Mouse (Mus musculus) liver, embryonic 11.5 days (tissue): Measurements from ENCODE around the gene Mrpl18. TPM values are rescaled to one million over a fixed set of nuclear protein-coding genes. Genes with fewer than 3 reads are reported as not detected.

Experiments used
- ATAC-seq: fragments of 200-750 bp; cut with Nextera tagmentation; replicated peaks from 2 replicates; pipeline ENCODE4 v1.8.0; 2017; ENCODE audit warnings: moderate number of reproducible peaks, mild to moderate bottlenecking, moderate TSS enrichment, moderate library complexity; ENCODE audit not compliant: low FRiP score
- DNase-seq: peaks from one replicate; pipeline ENCODE4 v3.0.0-alpha.2; 2017; ENCODE audit warnings: low spot score
- H3K27ac ChIP-seq: fragments of 300-500 bp; sonication (generic); 2 replicates; pipeline ENCODE4 v1.5.1; 2014; ENCODE audit warnings: mild to moderate bottlenecking, low read depth, low read length, control low read depth
- H3K27me3 ChIP-seq: fragments of 300-500 bp; sonication (generic); replicated peaks from 2 replicates; pipeline ENCODE4 v1.6.1; 2014; ENCODE audit warnings: low read length, mixed read lengths; ENCODE audit not compliant: control insufficient read depth, insufficient read depth
- H3K36me3 ChIP-seq: fragments of 300-500 bp; sonication (generic); 2 replicates; pipeline ENCODE4 v1.6.1; 2014; ENCODE audit warnings: mild to moderate bottlenecking, low read length, moderate library complexity, mixed read lengths; ENCODE audit not compliant: control insufficient read depth, insufficient read depth
- H3K4me1 ChIP-seq: fragments of 300-500 bp; sonication (generic); replicated peaks from 2 replicates; pipeline ENCODE4 v1.6.1; 2014; ENCODE audit warnings: low read length, mixed read lengths; ENCODE audit not compliant: control insufficient read depth, insufficient read depth
- H3K4me2 ChIP-seq: fragments of 300-500 bp; sonication (generic); 2 replicates; pipeline ENCODE4 v1.6.1; 2014; ENCODE audit warnings: mild to moderate bottlenecking, control low read depth, moderate library complexity
- H3K4me3 ChIP-seq: fragments of 300-500 bp; sonication (generic); 2 replicates; pipeline ENCODE4 v1.5.1; 2014; ENCODE audit warnings: low read depth, low read length, control low read depth
- H3K9ac ChIP-seq: fragments of 300-500 bp; sonication (generic); 2 replicates; pipeline ENCODE4 v1.6.1; 2014; ENCODE audit warnings: low read depth, low read length, control low read depth
- H3K9me3 ChIP-seq: fragments of 300-500 bp; sonication (generic); 2 replicates; pipeline ENCODE4 v1.6.1; 2016; ENCODE audit warnings: low read length, inconsistent platforms, mixed read lengths; ENCODE audit not compliant: control insufficient read depth
- WGBS: fragments of 180-500 bp; shearing (Covaris S2); extraction: QIAGEN DNeasy Blood & Tissue Kit; methylation state at CpG from one replicate; pipeline ENCODE4 v1.1.7; 2014; 5-methylcytosine and 5-hydroxymethylcytosine counted together
- polyA plus RNA-seq: library from polyadenylated mRNA; unstranded; fragments of >200 nt; fragmentation: Nextera tagmentation; extraction: Ambion mirVana; gene quantifications from 2 replicates; pipeline ENCODE4 v1.2.1, GENCODE M21; 2014

Mrpl18 gene
- polyA plus RNA-seq, 1 experiment from 2014 or later, result 256 TPM

- WGBS, result 84% methylated on average over 1 of the region's 1 CpGs
- Histone ChIP-seq H3K27ac (no peak overlapping the region), H3K9me3 (no peaks in the 10 kb centered on the region), H3K4me3 (no peak overlapping the region), H3K9ac (no peak overlapping the region), H3K4me1 (no peaks in the 10 kb centered on the region), H3K36me3 (no peaks in the 10 kb centered on the region), H3K4me2 (no peak overlapping the region), H3K27me3 (no peaks in the 10 kb centered on the region; the same call in 1 of the 2 replicates)
- ATAC-seq, result no peak
- no peak for DNase-seq
Measured at GRCm38 (mm10) chr17:12881216-12881615, 34.9 kb downstream of the Mrpl18 start.

- Histone ChIP-seq H3K9me3 (no peaks in the 10 kb centered on the region), H3K4me1 (no peaks in the 10 kb centered on the region), H3K4me3 (peak overlapping the region; percentile 11; the same call in 1 of the 2 replicates), H3K9ac (no peak overlapping the region), H3K4me2 (peak overlapping the region; percentile 50), H3K27me3 (no peaks in the 10 kb centered on the region; the same call in 1 of the 2 replicates), H3K27ac (no peak overlapping the region), H3K36me3 (no peaks in the 10 kb centered on the region)
- DNase-seq (peak; percentile 71), ATAC-seq (peak; percentile 65)
- 2% methylated on average over 14 of the region's 14 CpGs for WGBS
Measured at GRCm38 (mm10) chr17:12880178-12880577, 36.0 kb downstream of the Mrpl18 start.

- no peaks in the 10 kb centered on the region for H3K9me3 ChIP-seq
- H3K27ac ChIP-seq, result no peak within 1 kb of the TSS
- no peak within 1 kb of the TSS for H3K9ac ChIP-seq
- DNase-seq, result no peak
- 75% methylated on average over 5 of the region's 5 CpGs for WGBS
- H3K4me2 ChIP-seq, result no peak within 1 kb of the TSS
- H3K36me3 ChIP-seq, result no peaks in the 10 kb centered on the region
- no peaks in the 10 kb centered on the region for H3K4me1 ChIP-seq
- H3K27me3 ChIP-seq, result peaks cover 19% of the 10 kb centered on the region
- no peak within 1 kb of the TSS for H3K4me3 ChIP-seq
- no peak for ATAC-seq
Measured at GRCm38 (mm10) chr17:12875734-12876133, 40.4 kb downstream of the Mrpl18 start, which contains the start of gene Mrgprh. Gene Mrgprh (plus strand): TSS chr17:12876034.

- no peaks in the 10 kb centered on the region for H3K9me3 ChIP-seq
- ATAC-seq (no peak), DNase-seq (no peak)
- H3K27me3 ChIP-seq, result peaks cover 19% of the 10 kb centered on the region
- H3K36me3 ChIP-seq, result no peaks in the 10 kb centered on the region
- H3K4me3 ChIP-seq, result no peak overlapping the region
- no peaks in the 10 kb centered on the region for H3K4me1 ChIP-seq
- no peak overlapping the region for H3K9ac ChIP-seq
- no peak overlapping the region for H3K4me2 ChIP-seq
- 64% methylated on average over 16 of the region's 16 CpGs for WGBS
- H3K27ac ChIP-seq, result no peak overlapping the region
Measured at GRCm38 (mm10) chr17:12872275-12873028, 43.7 kb downstream of the Mrpl18 start.

- no peak overlapping the region for H3K4me3 ChIP-seq
- no peaks in the 10 kb centered on the region for H3K36me3 ChIP-seq
- H3K4me2 ChIP-seq, result no peak overlapping the region
- H3K9me3 ChIP-seq, result no peaks in the 10 kb centered on the region
- H3K9ac ChIP-seq, result no peak overlapping the region
- H3K27me3 ChIP-seq, result peaks cover 19% of the 10 kb centered on the region
- H3K27ac ChIP-seq, result no peak overlapping the region
- 19% methylated on average over 4 of the region's 4 CpGs for WGBS
- DNase-seq, result no peak
- no peaks in the 10 kb centered on the region for H3K4me1 ChIP-seq
- no peak for ATAC-seq
Measured at GRCm38 (mm10) chr17:12868640-12869039, 47.5 kb downstream of the Mrpl18 start.

- no peak within 1 kb of the TSS for H3K27ac ChIP-seq
- peaks cover 16% of the 10 kb centered on the region for H3K27me3 ChIP-seq
- H3K9ac ChIP-seq, result no peak within 1 kb of the TSS
- ATAC-seq (no peak), DNase-seq (no peak)
- H3K36me3 ChIP-seq, result no peaks in the 10 kb centered on the region
- no peaks in the 10 kb centered on the region for H3K4me1 ChIP-seq
- no peaks in the 10 kb centered on the region for H3K9me3 ChIP-seq
- no peak within 1 kb of the TSS for H3K4me3 ChIP-seq
- WGBS, result 48% methylated on average over 2 of the region's 2 CpGs
- H3K4me2 ChIP-seq, result no peak within 1 kb of the TSS
Measured at GRCm38 (mm10) chr17:12868043-12868442, 48.1 kb downstream of the Mrpl18 start, which contains the start of gene Mas1. Gene Mas1 (minus strand): TSS chr17:12868143.

GRCm38 (mm10) chr17:12866853-12867252, 49.3 kb downstream of the Mrpl18 start:
- ATAC-seq (no peak), DNase-seq (no peak)
- Histone ChIP-seq H3K36me3 (no peaks in the 10 kb centered on the region), H3K4me2 (no peak overlapping the region), H3K27me3 (peaks cover 9% of the 10 kb centered on the region), H3K9me3 (no peaks in the 10 kb centered on the region), H3K9ac (no peak overlapping the region), H3K4me3 (no peak overlapping the region), H3K27ac (no peak overlapping the region), H3K4me1 (no peaks in the 10 kb centered on the region)
- 75% methylated on average over 10 of the region's 10 CpGs for WGBS

GRCm38 (mm10) chr17:12865407-12865806, 50.7 kb downstream of the Mrpl18 start:
- H3K9ac ChIP-seq, result no peak overlapping the region
- H3K9me3 ChIP-seq, result no peaks in the 10 kb centered on the region
- H3K27me3 ChIP-seq, result no peaks in the 10 kb centered on the region; the same call in none of the 2 replicates
- no peak overlapping the region for H3K4me3 ChIP-seq
- no peak overlapping the region for H3K4me2 ChIP-seq
- no peak overlapping the region for H3K27ac ChIP-seq
- DNase-seq (no peak), ATAC-seq (no peak)
- no peaks in the 10 kb centered on the region for H3K36me3 ChIP-seq
- H3K4me1 ChIP-seq, result no peaks in the 10 kb centered on the region
- WGBS, result 56% methylated on average over 3 of the region's 3 CpGs

GRCm38 (mm10) chr17:12864111-12864510, 52.0 kb downstream of the Mrpl18 start:
- Histone ChIP-seq H3K9me3 (no peaks in the 10 kb centered on the region), H3K36me3 (no peaks in the 10 kb centered on the region), H3K4me1 (no peaks in the 10 kb centered on the region), H3K4me3 (no peak overlapping the region), H3K27ac (no peak overlapping the region), H3K9ac (no peak overlapping the region), H3K27me3 (no peaks in the 10 kb centered on the region), H3K4me2 (no peak overlapping the region)
- DNase-seq, result no peak
- ATAC-seq, result no peak
